Mouse (Mus musculus) thymus, adult 2 months (tissue): ENCODE data around the gene Slc4a1.

Experiments
- CTCF ChIP-seq: fragments of 200-500 bp; IDR thresholded peaks from 2 replicates; pipeline ENCODE4 v1.5.1; 2012; ENCODE audit warnings: mild to moderate bottlenecking, control low read depth, low read length, moderate library complexity, borderline replicate concordance; ENCODE audit not compliant: control insufficient read depth, poor library complexity, insufficient read depth; ENCODE audit errors: extremely low read depth
- POLR2A ChIP-seq: fragments of 200-500 bp; IDR thresholded peaks from 2 replicates; pipeline ENCODE4 v1.6.1; 2012; ENCODE audit warnings: mild to moderate bottlenecking, low read length, control low read depth, moderate library complexity; ENCODE audit not compliant: control insufficient read depth, poor library complexity, insufficient read depth; ENCODE audit errors: extremely low read depth

DNA sequence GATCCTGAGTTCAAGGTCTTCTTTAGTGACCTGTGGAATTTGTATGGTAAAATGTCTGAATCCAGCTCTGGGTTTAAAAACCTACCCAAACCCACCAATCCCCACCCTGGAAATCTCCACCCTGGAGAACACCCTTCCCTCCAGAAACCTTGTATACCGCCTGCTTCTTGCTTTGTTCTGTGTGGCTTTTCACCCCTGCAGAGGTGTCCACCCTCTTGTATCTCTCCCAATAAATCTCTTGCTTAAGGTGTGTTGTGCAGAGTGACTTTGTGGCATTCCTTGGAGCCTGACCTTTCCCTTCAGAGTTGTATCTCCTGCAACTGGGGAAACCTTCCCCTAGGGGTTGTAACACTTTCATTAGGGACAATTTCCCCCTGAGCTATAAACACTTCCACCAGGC, 28.1 kb downstream of the Slc4a1 start:
- no peak for TF ChIP-seq POLR2A
- TF ChIP-seq CTCF, result no peak
